Mouse (Mus musculus) lung, adult 2 months (tissue): ENCODE measurements around the gene Ceacam19.

Experiments used
- CTCF ChIP-seq: fragments of 200-500 bp; IDR thresholded peaks from 2 replicates; pipeline ENCODE4 v1.5.1; 2011; ENCODE audit warnings: mild to moderate bottlenecking, low read length, control low read depth; ENCODE audit not compliant: insufficient read depth
- POLR2A ChIP-seq: fragments of 200-500 bp; IDR thresholded peaks from 2 replicates; pipeline ENCODE4 v1.6.1; 2011; ENCODE audit warnings: low read depth, mild to moderate bottlenecking, control low read depth, low read length, borderline replicate concordance; ENCODE audit errors: extremely low read depth

DNA sequence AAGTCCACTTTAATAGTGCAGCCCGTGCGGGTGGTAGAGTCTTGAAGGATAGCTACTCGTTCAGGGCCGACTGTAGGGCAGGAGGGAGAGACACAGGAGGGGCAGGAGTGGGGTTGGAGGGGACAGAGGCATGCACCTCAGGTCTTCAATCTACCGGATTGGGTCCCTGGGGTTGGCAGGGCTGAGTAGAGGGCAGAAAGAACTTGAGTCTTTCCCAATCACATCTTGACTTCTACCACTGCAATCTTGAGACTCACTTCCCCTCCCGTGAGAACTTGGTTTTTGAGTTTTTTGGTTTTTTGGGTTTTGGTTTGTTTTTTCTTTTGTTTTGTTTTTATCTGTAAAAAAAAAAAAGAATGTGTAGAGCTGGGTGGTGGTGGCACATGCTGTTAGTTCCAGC is 31.5 kb downstream of the Ceacam19 start:
- TF ChIP-seq CTCF = no peak
- no peak for TF ChIP-seq POLR2A
